Mouse (Mus musculus) adipocyte (in vitro differentiated cells): ENCODE results near the gene Zfp462.
"Not testable (repeated sequence)": the region's sequence is repeated elsewhere in the genome, so short reads cannot be mapped to it uniquely, and the experiment has no call there.

Experiments used
- DNase-seq: peaks from one replicate; pipeline ENCODE4 v3.0.0-alpha.2; 2016; ENCODE audit warnings: low spot score

The Zfp462 gene

GRCm38 (mm10) chr4:54950866-54951265 lies 6.0 kb downstream of the Zfp462 start:
- no peak for DNase-seq

- peak; percentile 70 for DNase-seq
These were observed 9.0 kb downstream of the Zfp462 start for GRCm38 (mm10) chr4:54953657-54954395.

DNA sequence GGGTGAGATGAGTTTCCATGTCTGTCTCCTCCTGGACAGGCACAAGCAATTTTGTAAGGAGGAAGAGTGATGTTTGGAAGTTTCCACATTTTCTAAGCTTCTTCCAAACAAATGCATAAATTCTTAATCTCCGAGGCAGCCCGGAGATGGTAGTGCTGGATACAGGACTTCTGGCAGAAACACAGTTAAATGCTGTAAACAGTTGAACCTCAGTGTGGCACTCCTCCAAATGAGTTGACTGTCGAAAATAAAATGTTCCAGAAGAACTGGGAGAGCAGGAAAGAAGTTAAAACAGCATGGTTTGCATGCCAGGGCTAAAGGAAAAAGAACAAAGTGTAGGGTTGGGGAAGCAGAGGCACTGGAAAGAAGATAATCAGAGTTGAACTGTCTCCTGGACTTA lies 9.6 kb downstream of the Zfp462 start:
- DNase-seq, result peak; percentile 83

GRCm38 (mm10) chr4:54960776-54961175 lies 15.9 kb downstream of the Zfp462 start:
- peak; percentile 28 for DNase-seq

DNA sequence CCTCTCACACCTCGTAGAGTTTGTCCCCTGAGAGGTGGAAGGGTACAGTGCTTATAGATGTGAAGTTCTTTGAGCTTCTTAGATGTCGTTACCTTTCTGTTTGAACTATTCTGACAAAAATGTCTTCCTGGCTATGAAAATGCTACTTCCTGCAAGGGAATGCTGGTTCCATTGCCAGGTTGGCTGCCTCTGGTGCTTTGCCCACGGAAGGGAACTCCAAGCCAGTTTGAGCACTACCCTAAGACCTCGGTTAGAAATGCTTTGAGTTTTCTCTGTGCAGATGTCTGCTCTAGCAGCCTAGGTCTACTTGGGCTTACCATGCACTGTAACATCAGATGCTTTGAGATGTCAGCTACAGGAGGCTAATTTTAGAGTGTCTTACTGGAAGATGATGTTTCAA lies 17.3 kb downstream of the Zfp462 start:
- DNase-seq, result no peak

DNA sequence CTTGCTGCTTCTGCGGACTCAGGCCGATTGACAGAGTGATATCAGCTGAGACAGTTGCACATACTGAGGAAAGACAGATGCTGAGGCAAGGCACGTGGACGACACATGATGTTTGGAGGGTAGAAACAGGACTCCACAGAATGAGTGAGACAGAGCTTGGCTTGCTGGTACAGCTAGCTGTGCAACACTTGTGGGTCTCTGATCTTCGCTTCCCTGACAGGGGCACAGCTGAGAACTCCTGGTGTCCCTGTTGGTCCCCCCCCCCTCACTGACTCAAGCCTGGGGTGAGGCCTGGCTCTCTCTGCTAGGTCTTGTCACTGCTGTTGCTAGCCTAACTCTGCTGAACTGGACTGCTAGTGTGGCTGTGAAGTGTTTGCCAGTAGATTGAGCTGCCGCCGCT lies 18.7 kb downstream of the Zfp462 start:
- DNase-seq, result no peak

GRCm38 (mm10) chr4:54965169-54965695 lies 20.4 kb downstream of the Zfp462 start:
- no peak for DNase-seq

- no peak for DNase-seq
These were observed 21.4 kb downstream of the Zfp462 start for GRCm38 (mm10) chr4:54966161-54966806.

GRCm38 (mm10) chr4:54967166-54967565 lies 22.3 kb downstream of the Zfp462 start:
- no peak for DNase-seq

DNA sequence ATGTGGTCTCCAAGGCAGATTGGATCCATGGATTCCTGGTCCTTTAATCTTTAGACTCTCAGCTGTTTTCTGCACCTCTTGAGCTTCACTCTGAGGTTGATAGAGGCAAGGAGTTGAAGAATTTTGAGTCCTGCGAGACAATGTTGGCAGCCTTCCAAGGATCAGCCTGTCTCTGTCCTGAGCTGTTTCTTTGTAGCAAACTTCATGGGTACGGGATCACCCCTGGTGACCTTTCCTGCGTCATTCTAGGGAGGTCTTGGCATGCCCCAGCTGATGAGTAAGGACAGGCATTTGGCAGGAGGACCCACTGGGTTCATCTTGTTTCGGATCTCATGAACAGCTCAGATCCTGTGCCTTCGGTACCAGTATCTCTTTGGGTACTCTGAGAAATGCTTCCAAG lies 22.9 kb downstream of the Zfp462 start:
- DNase-seq, result no peak

- DNase-seq, result no peak
These were observed 24.9 kb downstream of the Zfp462 start for GRCm38 (mm10) chr4:54969671-54970295.

DNA sequence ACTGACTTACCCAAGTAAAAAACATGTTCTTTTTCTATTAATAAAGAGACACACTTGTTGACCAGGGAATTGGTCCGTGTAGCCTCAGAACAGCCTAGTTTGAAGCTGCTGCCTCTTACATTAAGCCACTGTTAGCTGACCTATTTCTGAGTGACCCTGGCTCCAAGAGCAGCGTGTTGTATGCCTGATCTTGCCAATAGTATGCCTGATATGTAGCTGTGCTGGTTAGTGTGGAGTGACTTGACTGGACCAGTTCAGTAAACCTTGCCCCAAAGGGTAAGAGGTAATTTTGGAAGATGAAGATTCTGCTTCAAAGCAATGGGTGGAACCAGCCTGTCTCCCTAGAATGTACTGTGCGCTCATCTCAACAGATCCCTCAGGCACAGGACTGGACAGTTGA lies 26.5 kb downstream of the Zfp462 start:
- DNase-seq, result no peak

DNA sequence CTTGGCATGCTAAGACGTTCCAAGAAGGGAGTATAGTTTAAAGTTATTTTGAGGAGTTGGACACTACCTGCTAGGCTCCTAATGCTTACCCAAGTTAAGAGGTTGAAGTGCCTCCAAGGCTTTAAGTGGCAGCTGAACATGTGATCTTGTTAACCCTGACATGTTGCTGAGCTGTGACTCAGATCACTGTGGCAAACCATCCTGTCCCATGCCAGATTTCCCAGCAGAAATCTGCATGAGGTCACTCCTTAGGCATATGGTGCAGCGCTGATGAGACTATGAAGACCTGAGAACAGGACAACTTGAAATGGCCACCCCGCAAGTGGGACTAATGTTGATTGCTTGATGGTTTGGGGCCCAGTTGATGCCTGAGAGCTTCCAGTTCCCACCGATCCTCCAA lies 27.2 kb downstream of the Zfp462 start:
- no peak for DNase-seq

DNA sequence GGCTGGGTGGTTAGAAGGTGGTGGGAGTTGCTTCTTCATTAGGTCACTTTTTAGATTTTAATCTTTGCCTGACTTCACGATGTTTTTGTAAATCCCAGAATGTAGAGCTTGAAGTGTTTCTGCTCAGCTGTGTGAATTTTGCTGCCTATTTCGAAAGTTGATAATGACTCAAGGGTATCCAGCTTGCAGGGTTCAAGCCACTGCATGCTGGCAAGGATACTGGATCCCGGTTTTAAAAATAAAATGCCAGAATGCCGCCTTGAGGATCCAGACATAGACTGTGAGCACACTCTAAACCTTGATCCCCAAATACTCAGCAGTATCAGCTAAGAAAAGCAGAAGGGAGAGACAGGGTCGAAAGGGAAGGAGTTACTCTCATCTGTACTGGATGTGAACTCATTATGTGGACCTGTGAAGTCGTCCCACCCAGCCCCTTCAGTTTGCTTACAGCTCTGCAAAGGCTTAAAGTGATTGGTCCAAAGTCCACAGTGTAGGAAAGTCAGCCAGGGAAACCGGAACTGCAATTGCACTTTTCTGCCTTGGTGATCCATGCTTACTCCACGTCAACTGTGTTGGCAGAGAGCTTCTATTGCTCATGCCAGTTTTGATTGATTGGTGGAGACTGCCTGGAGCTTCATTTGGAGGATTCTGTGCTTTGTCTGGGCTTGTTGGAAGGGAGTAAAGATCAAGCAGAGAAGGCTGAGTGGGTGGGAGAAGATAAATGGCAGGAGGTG lies 28.1 kb downstream of the Zfp462 start:
- DNase-seq, result peak; percentile 60

- peak; percentile 57 for DNase-seq
These were observed 35.1 kb downstream of the Zfp462 start for GRCm38 (mm10) chr4:54979771-54980472.

DNA sequence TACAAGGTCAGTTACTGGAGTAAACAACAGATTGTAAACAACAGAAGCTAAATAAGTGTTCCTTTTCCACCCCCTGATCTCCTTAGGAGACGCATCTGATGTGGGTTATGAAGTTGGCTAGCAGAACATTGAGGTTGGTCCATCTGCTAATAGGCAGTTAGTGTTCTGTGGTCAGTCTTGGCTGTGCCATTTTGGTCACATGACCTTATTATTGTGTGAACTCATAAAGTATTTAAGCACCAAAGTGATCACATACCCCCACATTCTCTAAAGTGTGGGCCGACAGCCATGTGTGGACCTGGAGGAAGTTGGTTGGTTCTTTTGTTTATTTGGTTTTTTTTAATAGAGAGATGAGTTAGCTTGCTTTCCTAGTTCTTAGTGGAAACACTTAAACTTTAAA lies 39.7 kb downstream of the Zfp462 start:
- DNase-seq, result peak; percentile 13

DNA sequence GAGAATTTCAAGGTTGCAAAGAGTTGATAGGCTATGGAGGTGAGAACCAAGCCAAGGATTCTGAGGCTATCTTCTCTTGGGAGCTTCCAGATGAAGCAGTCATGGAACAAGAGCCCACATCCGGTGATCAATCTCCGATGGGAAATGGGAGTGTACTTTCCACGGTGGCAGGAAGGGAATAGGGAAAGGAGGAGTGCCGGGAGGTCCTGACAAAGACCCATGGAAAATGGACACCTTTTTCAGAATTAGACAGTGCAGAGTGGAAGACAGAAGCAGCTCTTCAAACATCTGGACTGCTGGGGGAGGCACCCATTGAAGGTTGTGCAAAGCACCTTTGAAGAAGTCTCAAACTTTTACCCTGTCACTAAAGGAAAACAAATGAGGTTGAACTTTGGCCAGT lies 41.8 kb downstream of the Zfp462 start:
- DNase-seq, result no peak

- no peak for DNase-seq
These were observed 42.4 kb downstream of the Zfp462 start for GRCm38 (mm10) chr4:54987256-54987655.

DNA sequence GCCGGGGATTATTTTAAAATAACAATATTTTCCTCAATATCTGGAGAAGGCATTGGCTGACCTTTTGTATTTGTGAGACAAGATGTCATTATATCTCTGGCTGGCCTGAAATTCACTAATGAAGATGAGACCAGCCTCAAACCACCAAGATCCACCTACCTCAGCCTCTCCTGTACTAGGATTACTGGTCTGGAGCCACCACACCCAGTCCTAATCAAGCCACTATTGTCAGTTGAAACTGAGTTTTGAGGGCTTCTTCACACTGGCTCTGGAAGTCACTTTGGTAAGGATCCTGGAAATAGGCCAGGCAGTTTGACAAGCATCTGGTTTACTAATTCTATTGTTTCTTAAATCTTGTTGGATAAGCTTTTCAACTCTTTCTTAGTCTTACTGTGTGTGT lies 43.1 kb downstream of the Zfp462 start:
- DNase-seq, result no peak

GRCm38 (mm10) chr4:54991973-54992372 lies 47.1 kb downstream of the Zfp462 start:
- DNase-seq, result no peak

DNA sequence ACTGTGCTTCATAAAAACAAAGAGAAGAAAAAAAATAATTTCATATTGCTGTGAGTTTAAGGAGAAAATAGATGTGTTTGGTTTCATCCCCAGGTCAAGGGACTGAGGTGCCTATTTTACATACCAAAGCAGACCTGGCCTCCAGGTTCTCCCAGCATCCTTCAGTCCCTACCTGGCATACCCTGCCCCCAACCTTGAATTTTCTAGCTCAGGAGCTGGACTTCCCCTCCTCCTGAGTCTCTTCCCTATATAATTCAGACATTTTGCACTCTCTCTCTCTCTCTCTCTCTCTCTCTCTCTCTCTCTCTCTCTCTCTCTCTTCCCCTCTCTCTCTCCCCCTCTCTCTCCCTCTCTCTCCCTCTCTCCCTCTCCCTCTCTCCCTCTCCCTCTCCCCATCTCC lies 48.2 kb downstream of the Zfp462 start:
- not testable (repeated sequence) for DNase-seq

DNA sequence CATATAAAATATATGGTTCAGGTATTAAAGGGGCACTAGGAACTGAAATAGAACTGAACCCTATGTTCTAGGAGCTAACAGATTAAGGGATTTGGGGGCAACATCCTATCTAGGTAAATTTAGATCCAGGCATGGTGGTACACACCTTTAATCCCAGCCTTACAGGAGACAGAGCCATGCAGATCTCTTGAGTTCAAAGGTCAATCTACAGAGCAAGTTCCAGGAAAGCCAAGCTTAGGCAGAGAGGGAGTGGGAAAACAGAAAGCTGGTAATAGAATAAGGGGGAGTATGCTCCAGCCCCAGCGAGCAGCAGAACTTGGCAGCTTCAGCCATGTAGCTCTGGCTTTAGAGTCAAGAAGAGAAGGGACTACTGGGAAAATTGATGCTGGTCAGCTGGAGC lies 50.4 kb downstream of the Zfp462 start:
- DNase-seq, result no peak
